Mouse (Mus musculus) ovary, adult 18-20 months (tissue): ENCODE measurements at regions not wholly inside any gene's neighbourhood (a gene's known extent, or its start where the extent isn't known, plus 50 kb on each side); places are given as distances from the start of the nearest gene placed in this dataset.

Source experiments
- DNase-seq: peaks from one replicate; pipeline ENCODE4 v3.0.0; 2022; ENCODE audit warnings: low spot score, mixed read lengths

DNA sequence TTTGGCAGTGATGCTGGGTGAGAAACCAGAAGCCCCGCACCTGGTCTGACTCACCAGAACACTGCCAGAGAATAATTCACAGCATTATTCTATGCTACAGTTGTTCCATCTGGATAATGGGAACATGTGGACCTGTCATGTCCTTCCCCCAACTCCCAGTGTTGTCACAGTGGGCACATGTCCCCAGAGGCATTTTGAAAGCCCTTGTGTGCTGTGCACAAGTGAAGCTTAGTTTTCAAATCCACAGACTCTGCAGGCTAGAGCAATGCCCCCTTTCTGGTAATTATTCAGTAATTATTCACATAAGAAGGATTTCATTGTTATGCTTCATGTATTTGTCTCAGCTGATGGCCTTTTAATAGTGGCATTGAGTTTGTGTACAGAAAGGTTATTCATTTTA lies 146.7 kb downstream of the Slc4a3 start:
- no peak for DNase-seq

DNA sequence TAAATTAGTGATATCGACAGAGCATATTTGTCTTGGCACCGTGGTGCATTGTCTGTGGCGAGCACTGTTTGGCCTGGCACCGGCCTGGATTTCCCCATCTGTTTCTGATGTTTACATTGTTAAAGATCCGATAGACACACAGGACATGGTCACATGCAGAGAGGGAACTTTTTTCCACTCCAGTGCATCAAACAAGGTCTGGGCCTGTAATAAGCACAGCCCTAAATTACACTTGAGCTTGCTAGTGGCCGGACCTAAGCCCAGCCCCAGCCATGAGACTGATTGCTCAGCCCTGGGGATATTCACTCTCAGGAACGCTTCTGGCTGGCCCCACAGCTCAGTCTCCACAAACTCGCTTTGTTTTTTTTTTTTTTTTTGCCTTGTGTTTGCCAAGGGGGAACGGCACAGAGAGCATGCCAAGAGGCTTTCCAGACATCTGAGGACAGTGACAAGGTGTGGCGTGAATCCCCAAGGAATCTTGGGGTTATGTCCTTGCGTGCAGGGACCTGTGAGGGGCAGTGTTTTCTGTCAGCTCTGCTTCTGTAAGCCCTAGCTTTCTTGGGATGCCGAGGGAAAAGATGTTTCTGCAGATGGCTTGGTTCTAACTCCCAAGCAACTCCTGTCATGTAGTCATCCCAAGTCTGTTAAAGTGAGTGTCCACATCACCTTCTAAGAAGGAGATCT lies 147.3 kb downstream of the Slc4a3 start:
- DNase-seq, result no peak

DNA sequence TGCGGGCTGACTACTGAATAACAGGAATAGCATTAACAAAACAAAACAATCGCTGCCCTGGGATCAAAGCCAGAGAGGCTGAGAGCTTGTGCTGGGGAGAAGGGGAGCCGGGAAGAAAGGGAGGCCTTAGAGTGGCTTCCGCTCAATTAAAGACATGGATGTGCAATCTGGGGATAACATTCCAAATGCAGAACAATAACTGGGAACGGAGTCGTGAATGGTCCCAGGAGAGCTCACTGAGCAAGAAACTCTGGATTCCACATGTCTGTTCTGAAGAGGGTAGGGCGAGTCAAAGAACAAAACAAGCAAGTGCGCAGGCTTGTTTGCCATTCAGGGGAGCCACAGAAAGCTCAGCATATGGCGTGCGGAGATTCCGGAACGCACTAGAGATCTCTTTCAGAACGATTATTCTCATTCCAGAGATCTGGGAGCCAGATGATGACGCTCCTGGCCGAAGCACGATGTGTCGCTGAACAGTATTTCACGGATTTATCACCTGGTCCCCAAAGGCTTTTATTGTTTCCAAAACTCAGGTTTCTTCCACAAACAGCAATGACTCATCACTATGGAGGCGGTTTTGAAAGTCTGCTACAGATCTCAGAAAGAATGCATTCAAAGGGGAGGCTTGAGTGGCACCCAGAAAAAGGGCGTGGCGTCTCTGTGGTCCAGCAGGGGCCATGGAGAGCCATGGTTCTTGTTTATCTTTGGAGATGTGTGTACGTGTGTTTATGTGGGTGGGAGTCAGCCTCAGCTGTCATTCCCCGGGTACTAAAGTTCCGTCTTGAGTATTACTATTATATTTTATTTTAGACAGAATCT lies 159.0 kb downstream of the Slc4a3 start:
- DNase-seq, result no peak

DNA sequence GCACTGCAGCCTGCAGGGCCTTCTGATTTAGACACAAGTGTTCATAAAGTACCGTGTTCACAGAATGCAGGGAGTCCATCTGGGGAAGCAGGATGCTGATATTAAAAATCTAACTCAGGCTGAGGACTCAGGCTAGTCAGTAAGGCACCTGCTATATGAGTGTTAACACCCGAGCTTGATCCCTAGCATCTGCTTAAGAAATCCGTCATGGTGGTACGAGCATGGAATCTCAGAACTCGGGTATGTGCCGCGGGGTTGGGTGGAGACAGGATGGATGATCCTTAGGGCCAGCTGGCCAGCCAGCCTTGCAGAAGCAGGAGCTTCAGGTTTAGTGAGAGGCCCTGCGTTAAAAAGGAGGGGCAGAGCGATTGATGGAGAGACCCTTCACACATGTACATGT lies 160.1 kb downstream of the Slc4a3 start:
- no peak for DNase-seq

DNA sequence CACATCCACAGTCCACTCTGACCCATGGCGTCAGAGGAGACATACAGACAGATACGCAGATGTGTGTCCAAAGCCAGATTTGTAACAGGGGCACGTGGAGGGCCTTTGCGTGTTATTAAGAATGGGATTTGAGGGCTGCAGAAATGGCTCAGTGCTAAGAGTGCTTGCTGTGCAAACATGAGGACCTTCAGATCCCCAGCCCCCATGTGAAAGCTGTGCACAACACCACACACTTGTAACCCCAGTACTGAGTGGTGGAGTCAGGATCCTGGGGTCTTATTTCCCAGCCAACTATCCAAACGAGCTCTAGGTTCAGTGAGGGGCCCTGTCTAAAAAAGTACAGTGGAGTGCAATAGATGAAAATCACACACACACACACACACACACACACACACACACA lies 177.4 kb downstream of the Slc4a3 start:
- DNase-seq, result no peak

DNA sequence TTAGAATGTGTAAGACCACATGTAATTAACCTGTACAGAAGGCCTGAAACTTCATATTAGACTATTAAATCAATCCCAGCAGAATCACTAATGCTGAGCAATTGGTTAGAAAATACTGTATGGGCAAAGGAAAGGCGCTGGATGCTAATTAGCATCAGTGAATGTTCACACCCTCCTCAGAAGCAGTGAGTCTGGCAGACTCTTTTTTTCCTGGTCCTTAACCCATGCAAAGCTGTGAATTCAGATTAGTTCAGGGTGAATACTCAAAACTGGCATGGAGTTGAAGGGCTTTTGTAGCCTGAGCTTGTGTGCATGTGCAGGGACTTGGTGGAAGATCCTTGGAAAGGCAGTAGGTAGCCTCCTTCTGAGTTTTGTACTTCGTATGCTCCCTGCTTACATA lies 179.3 kb downstream of the Slc4a3 start:
- no peak for DNase-seq

DNA sequence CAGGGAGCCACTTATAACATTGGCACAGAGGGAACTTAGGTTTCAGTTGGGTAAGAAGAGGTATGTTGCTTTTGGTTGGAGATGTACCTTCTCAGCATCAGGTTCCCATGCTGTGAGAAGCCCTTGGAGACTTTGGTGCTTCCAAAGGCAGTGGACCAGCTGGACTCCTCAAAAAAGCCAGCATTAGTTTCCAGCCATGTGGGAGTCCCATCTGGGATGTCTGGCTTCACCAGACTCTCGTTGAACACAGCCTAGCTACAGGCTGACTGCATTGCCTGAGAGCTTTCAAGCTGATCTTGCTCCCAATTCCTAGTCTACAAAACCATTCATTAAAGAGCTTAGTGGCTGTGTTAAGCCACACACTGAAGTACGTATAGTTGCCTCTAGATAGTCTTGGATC lies 182.8 kb downstream of the Slc4a3 start:
- DNase-seq, result no peak

DNA sequence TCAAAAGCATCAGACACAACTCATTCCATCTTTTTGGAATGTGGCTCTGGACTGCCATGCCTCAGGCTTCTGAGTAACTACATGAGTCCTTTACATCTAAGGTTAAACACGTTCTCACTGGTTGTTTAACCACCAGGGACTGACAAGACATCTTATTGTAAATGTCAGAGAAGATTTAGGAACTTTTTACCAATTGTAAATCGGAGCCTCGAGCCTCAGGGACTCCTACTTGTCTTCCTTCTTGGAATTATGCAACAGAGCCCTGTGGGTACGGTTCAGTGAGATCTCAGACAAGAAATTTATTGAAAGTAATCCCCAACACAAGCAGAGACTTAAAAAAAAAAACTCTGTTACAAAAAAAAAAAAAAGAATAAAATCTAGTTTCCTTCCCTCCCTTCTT lies 187.7 kb downstream of the Slc4a3 start:
- DNase-seq, result no peak

DNA sequence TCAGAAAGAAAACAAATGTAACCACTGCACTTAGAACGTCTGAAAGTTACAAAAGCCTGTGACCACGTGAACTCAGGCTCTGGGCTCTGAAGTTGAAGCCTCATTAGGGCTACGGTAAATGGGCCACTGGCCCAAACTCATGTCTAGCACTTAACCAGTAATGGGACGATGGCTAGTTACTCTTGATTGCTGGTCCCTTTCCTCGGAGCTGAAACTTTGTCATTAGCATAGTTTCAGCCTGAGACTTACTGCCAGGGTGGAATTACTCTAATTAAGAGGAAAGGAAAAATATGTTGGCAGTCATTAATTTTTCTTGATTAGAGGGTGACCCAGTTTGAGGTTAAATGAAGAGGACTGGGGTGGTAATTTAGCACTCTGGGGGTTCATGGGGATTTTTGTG lies 192.6 kb downstream of the Slc4a3 start:
- no peak for DNase-seq

DNA sequence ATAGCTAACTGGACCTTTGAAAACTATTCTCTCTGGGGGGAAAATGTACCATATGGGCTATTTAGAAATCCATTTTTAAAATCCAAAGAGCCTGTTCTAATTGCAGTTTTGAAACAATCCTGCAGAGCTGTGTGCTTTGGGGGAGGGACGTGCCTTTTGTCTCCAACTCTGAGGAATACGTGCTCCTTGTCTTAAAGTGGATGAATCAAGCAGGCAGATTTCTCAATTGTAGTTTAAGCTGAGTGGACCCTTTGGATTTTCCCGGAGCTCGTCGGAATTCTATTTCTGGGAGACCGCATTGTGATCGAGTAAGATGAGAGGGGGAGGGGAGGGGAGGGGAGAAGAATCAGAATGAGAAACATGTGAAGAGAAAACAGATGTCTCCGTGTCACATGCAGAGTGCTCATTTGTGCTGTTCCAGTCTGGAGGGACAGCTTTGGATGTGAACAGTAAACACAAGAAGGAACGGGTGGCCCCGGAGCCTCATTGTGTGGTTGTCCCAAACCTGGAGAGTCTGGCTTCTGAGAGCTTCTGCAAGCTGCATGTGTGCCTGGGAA lies 203.7 kb downstream of the Slc4a3 start:
- DNase-seq, result no peak

DNA sequence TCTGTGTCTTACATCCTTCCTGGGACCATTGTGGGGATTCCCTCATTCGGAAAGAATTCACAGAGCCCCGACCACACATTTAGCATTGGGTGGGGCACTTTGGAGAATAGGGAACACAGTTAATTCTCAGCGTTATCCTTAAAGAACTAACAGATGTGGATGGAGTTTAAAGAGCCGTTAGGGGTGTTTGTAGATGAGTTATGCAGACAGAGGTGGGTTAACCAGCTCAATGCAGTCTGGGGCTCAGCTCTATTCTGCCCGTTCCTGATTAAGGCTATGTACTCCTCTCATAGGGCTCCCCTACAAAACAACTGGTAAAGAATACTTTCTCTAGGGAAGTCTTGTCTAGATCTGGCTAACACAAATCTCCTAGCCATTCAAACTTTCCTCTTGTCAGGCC lies 226.1 kb downstream of the Slc4a3 start:
- no peak for DNase-seq

DNA sequence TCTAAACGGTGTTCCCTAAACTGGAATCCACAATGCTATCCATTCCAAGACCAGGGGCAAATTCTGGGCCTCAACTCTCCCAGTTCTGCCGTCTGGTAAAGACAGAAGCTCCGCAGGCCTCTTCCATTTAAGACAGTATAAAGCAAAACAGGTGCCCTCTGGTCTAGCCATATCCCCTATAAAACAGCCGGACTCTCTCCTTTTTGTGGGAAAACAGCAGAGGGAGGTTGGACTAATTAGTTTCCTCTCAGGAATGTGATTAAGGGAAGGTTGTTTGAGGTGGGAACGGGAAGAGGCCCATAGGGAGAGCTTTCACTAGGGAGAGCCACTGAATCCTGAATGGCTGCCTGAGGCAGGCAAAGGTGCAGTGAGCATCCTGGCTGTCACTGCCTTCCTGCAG lies 226.9 kb downstream of the Slc4a3 start:
- no peak for DNase-seq

DNA sequence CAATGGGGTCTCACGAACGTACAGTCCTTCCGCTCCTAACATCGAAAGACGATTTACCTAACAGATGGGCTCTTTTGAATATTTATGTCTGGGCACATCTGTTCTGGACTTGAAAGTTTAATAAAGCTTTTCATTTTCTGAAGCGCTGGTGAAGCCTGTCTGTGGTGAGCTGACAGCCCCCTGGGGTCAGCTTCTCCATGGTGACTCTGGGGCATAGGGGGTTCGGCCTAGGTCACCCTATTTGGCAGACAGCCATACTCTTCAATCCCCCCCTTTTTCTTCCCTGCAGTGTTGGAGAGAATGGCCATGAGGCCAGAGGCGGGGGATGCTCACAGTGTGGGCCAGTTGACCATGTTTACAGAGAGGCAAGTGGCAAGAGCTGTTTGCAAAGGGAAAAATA lies 232.8 kb downstream of the Slc4a3 start:
- DNase-seq, result no peak

DNA sequence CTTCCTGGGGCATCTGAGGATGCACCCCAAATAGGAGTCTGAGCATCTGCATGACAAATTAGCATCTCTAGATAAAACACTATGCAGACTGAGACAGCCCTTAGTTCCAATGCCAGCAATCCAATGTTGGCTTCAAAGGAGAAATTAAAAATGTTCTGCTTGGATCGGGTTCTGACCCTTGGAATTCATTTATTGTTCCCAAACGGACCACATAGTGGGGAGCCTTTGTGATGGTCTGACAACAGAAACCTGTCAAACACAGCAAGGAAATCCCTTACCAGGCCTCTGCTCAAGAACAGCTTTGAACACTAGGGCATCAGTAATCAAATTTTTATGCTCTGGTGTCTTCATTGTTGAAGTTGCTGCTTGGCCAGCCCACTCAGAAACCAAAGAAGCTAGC lies 237.1 kb downstream of the Slc4a3 start:
- DNase-seq, result no peak

DNA sequence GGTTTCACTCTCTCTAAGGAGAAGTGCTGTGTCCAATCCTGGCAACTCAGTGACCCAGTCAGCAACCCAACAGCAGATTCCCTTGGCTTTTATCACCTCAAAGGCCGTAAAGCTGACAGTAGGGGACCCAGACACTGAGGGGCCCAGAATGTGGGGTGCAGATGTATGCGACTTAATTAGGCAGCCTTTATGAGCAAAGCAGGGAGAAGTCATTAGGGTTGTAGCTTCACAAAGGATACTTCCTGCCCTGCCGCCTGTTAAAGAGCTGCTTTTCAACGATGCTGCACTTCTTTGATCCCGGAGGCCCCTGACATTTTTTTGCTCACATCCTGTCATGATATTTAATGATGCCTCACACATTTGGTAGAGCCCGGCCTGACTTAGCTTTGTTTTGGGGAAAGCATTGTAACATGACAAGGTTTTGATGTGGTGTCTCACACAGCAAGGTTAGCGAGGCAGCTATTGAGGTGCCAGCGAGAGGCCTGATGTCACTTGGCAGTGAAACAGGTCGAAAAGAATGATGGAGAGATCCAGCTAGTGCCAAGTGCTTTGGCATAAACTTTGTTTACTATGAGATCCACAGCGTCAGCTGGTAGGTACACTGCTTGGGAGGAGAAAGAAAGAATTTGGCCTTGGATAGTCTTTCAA lies 240.2 kb downstream of the Slc4a3 start:
- no peak for DNase-seq

DNA sequence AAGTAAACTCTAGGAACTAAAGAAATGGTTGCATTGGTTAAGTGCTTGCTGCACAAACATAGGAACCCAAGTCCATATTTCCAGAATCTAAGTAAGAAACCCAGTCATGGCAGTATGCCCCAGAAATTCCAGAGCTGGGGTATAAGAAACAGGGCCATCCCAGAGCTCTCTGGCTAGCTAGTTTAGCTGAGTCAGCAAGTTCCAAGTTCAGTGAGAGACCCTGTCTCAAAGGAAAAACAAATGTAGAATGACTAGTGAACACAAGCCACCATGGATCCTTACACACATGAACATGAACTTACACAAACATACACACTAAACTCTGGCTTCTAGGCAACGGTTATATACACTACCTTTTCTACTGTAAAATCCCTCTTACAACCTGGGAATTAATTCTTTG lies 245.4 kb downstream of the Slc4a3 start:
- no peak for DNase-seq

DNA sequence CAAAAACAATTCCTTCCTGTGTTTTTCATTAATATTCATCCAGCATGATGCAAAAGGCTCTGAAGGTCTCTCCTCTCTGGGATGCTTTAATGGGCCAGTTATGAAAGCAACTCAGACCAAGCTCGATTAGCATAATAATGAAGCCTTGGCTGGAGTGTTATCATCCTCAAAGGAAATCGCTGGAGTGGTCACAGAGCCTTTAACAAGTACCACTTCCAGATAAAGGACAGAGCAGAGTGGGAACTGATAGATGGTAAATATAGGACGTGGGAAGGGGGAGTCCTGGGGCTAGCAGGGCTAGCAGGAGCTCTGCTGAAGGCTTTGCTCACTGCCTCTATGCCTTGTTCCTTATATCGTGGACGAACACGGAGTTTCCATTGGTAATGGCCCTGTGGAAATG lies 251.7 kb downstream of the Slc4a3 start:
- no peak for DNase-seq

DNA sequence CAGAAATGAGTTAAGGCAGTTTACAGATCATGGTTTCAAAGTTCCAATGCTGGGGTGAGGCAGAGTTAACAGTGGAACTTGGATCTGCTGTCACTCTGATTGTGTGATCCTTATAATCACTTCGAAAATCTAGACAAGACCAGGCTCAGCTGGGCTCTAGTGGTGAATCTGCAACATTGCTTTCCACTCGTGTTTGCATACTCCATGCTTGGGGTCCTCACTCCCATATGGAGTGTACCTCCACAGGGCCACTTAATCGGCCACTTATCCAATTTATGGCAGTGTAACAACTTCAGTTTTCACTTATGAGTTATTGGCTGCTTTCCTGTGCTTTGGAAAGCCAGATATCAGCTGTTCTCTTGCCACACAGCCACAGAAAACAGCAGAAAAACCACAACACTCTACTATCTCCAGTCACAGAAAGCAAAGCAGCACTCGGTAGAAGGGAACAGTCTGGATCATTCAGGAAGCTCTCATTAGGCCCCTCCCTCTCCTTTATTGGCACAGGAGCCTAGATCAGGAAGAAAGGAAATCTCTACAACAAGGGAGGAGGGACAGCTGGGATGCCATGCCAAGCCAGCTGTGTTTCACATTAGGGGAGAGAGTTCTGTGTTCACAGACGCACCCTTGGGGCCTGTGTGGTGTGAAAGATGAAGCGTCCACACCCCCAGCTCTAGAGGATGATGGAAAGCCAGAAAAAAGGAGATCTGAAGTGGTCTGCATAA lies 252.5 kb downstream of the Slc4a3 start:
- DNase-seq, result no peak

DNA sequence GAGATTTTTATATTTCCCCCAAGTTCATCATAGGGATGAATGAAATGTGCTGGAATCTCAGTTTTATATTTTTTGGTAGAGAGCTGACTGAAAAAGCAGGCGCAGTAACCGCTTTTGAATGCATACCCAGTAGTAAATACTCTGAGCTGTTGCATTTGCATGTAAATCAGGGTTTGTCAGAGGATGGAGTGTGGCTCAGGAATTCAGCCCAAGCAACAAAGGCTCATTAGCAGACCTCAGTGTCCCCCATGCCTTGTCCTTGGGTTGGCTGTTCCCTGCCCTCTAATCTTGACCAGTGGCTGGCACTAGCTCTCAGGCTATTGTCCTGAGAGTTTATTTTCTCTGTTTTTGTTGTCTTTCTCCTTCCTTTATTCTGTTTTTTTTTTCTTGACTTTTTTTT lies 258.4 kb downstream of the Slc4a3 start:
- no peak for DNase-seq

DNA sequence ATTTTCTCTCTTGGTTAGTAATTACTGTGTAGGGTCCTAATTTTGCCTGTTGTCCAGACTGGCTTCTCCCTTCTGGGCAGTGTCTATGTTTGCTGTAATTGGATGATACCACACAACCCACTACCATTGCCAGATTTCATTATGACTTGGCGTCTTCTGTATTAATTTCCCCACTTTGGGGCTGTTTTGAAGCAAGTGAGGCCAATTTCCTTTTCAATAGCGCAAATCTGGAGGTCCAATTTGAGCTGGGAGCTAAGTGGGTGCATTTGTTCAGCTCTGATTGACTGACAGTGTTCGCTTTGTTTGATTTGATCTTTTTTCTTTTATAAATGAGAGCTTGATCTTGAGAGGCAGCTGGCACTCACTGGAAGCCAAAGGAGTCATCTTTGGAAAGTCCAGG lies 266.4 kb downstream of the Slc4a3 start:
- DNase-seq, result no peak

DNA sequence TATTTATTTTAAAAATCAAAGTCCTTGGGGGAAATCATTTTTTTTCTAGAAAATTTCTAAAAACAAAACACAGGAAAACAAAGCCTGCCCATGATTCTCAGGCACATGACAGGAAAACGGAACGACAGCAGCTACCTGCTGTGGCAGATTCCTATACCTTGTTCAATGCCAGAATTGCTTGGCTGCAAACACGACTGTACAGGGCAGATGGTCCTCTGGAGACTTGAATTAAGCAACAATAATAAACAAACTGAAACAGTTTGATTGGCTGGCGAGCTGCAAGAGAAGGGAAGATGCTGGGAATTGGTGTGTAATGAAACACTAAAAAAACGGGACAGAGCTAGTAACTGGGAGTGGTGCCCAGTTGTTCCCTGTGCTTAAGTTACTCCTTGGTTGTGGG lies 280.1 kb downstream of the Slc4a3 start:
- no peak for DNase-seq

DNA sequence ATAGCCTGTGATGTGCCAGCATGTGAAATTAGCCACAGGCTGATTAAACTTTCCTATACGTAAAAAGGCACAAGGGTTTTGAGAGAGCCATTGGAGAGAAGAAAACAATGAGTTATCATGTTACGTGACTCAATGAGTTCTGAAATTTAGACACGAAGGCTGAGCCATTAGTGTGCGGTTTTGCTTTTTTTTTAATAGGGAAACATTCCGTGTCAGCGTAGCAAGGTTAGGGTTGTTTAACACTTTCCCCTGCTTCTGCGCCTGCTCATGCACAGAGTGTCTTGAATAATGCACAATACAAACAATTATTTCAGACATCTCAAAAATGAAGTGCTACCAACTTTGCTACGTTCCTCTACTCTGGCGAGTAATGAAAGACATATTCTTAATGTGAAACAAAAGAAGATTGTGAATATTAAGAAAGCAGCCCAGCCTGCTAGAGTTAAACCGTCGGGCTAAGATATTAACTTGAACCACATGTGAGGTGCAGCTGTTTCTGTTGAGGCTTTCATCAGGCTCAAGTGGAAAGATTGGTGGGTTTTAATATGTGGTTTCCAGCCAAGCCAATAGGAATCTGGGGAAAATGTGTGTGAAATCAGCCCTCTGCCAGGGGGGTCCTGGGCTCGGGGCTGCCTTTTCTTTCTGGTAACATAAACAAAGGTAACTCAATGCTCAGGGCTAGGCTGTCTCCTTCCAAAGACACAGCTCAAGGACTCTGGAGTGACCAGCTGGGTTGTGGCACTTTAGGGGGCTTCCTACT lies 287.2 kb downstream of the Slc4a3 start:
- no peak for DNase-seq
